Mouse (Mus musculus): ENCODE measurements around the gene Il13. TPM values are rescaled to one million over a fixed set of nuclear protein-coding genes. Genes with fewer than 3 reads are reported as not detected.

Gene Il13
- total and polyA plus RNA-seq, 3 experiments: not detected

Other genes starting within 250 kb of the Il13 start
- not detected in 2 replicates for gene Leap2, start 211.5 kb downstream of the Il13 start, total RNA-seq (2012; rRNA removed)
- gene Leap2, start 211.5 kb downstream of the Il13 start, polyA plus RNA-seq (2012; ENCODE audit: insufficient read depth in 1 of 2, insufficient read length in 2 of 2, low read depth in 1 of 2, low replicate concordance in 2 of 2, missing spikeins in 1 of 2): under 1 TPM in 1 of 2 experiments, not detected in 1; 0.24 TPM
- 72.4 and 85.3 TPM in 2 replicates for gene Uqcrq, start 203.9 kb downstream of the Il13 start, total RNA-seq (2012; rRNA removed)
- gene Uqcrq, start 203.9 kb downstream of the Il13 start, polyA plus RNA-seq (2012; ENCODE audit: insufficient read depth in 1 of 2, insufficient read length in 2 of 2, low read depth in 1 of 2, low replicate concordance in 2 of 2, missing spikeins in 1 of 2): 1,000 to 10,000 TPM in 1 of 2 experiments, not detected in 1; 1,130 TPM
- 0.42 and 0.49 TPM in 2 replicates for gene Gdf9, start 203.7 kb downstream of the Il13 start, total RNA-seq (2012; rRNA removed)
- under 1 TPM in 1 of 2 experiments, not detected in 1; 0.43 TPM for gene Gdf9, start 203.7 kb downstream of the Il13 start, polyA plus RNA-seq (2012; ENCODE audit: insufficient read depth in 1 of 2, insufficient read length in 2 of 2, low read depth in 1 of 2, low replicate concordance in 2 of 2, missing spikeins in 1 of 2)
- gene Gm10447, start 177.6 kb downstream of the Il13 start, total RNA-seq (2012; rRNA removed): not detected in 2 replicates
- gene Gm10447, start 177.6 kb downstream of the Il13 start, polyA plus RNA-seq (2012; ENCODE audit: insufficient read depth in 1 of 2, insufficient read length in 2 of 2, low read depth in 1 of 2, low replicate concordance in 2 of 2, missing spikeins in 1 of 2): not detected
- gene Shroom1, start 177.5 kb downstream of the Il13 start, total RNA-seq (2012; rRNA removed): not detected in 2 replicates
- under 1 TPM in 1 of 2 experiments, not detected in 1; 0.19 TPM for gene Shroom1, start 177.5 kb downstream of the Il13 start, polyA plus RNA-seq (2012; ENCODE audit: insufficient read depth in 1 of 2, insufficient read length in 2 of 2, low read depth in 1 of 2, low replicate concordance in 2 of 2, missing spikeins in 1 of 2)
- gene Gm9837, start 164.2 kb downstream of the Il13 start, total RNA-seq (2012; rRNA removed): not detected in 2 replicates
- gene Gm9837, start 164.2 kb downstream of the Il13 start, polyA plus RNA-seq (2012; ENCODE audit: insufficient read depth in 1 of 2, insufficient read length in 2 of 2, low read depth in 1 of 2, low replicate concordance in 2 of 2, missing spikeins in 1 of 2): not detected
- gene Gm9945, start 154.5 kb downstream of the Il13 start, total RNA-seq (2012; rRNA removed): not detected in 2 replicates
- gene Gm9945, start 154.5 kb downstream of the Il13 start, polyA plus RNA-seq (2012; ENCODE audit: insufficient read depth in 1 of 2, insufficient read length in 2 of 2, low read depth in 1 of 2, low replicate concordance in 2 of 2, missing spikeins in 1 of 2): not detected
- not detected in 2 replicates for gene Sowaha, start 154.4 kb downstream of the Il13 start, total RNA-seq (2012; rRNA removed)
- gene Sowaha, start 154.4 kb downstream of the Il13 start, polyA plus RNA-seq (2012; ENCODE audit: insufficient read depth in 1 of 2, insufficient read length in 2 of 2, low read depth in 1 of 2, low replicate concordance in 2 of 2, missing spikeins in 1 of 2): not detected
- 199 and 278 TPM in 2 replicates for gene Sept8, start 115.4 kb downstream of the Il13 start, total RNA-seq (2012; rRNA removed)
- 100 to 1,000 TPM; 196 to 294 TPM for gene Sept8, start 115.4 kb downstream of the Il13 start, polyA plus RNA-seq (2012; ENCODE audit: insufficient read depth in 1 of 2, insufficient read length in 2 of 2, low read depth in 1 of 2, low replicate concordance in 2 of 2, missing spikeins in 1 of 2)
- 13.6 and 14.2 TPM in 2 replicates for gene Kif3a, start 67.3 kb downstream of the Il13 start, total RNA-seq (2012; rRNA removed)
- 10 to 100 TPM; 17.1 to 88.3 TPM for gene Kif3a, start 67.3 kb downstream of the Il13 start, polyA plus RNA-seq (2012; ENCODE audit: insufficient read depth in 1 of 2, insufficient read length in 2 of 2, low read depth in 1 of 2, low replicate concordance in 2 of 2, missing spikeins in 1 of 2)
- gene Il4, start 16.0 kb downstream of the Il13 start, total RNA-seq (2012; rRNA removed): 9.4 and 10.4 TPM in 2 replicates
- 1 to 10 TPM in 1 of 2 experiments, not detected in 1; 4.3 TPM for gene Il4, start 16.0 kb downstream of the Il13 start, polyA plus RNA-seq (2012; ENCODE audit: insufficient read depth in 1 of 2, insufficient read length in 2 of 2, low read depth in 1 of 2, low replicate concordance in 2 of 2, missing spikeins in 1 of 2)
- 41.2 and 44.6 TPM in 2 replicates for gene Rad50, start 72.6 kb upstream of the Il13 start, total RNA-seq (2012; rRNA removed)
- gene Rad50, start 72.6 kb upstream of the Il13 start, polyA plus RNA-seq (2012; ENCODE audit: insufficient read depth in 1 of 2, insufficient read length in 2 of 2, low read depth in 1 of 2, low replicate concordance in 2 of 2, missing spikeins in 1 of 2): 100 to 1,000 TPM in 1 of 2 experiments, 10 to 100 TPM in 1; 32.6 to 447 TPM
- not detected in 2 replicates for gene Il5, start 86.1 kb upstream of the Il13 start, total RNA-seq (2012; rRNA removed)
- gene Il5, start 86.1 kb upstream of the Il13 start, polyA plus RNA-seq (2012; ENCODE audit: insufficient read depth in 1 of 2, insufficient read length in 2 of 2, low read depth in 1 of 2, low replicate concordance in 2 of 2, missing spikeins in 1 of 2): not detected
- gene Irf1, start 135.3 kb upstream of the Il13 start, total RNA-seq (2012; rRNA removed): 0.46 and 0.73 TPM in 2 replicates
- gene Irf1, start 135.3 kb upstream of the Il13 start, polyA plus RNA-seq (2012; ENCODE audit: insufficient read depth in 1 of 2, insufficient read length in 2 of 2, low read depth in 1 of 2, low replicate concordance in 2 of 2, missing spikeins in 1 of 2): 1 to 10 TPM in 1 of 2 experiments, not detected in 1; 1.9 TPM
- not detected in 2 replicates for gene Gm17334, start 138.5 kb upstream of the Il13 start, total RNA-seq (2012; rRNA removed)
- not detected for gene Gm17334, start 138.5 kb upstream of the Il13 start, polyA plus RNA-seq (2012; ENCODE audit: insufficient read depth in 1 of 2, insufficient read length in 2 of 2, low read depth in 1 of 2, low replicate concordance in 2 of 2, missing spikeins in 1 of 2)
- not detected in 2 replicates for gene Gm12216, start 224.6 kb upstream of the Il13 start, total RNA-seq (2012; rRNA removed)
- gene Gm12216, start 224.6 kb upstream of the Il13 start, polyA plus RNA-seq (2012; ENCODE audit: insufficient read depth in 1 of 2, insufficient read length in 2 of 2, low read depth in 1 of 2, low replicate concordance in 2 of 2, missing spikeins in 1 of 2): not detected